Mouse (Mus musculus) C2C12 (cell line): ENCODE data around the gene Leng9. TPM values are rescaled to one million over a fixed set of nuclear protein-coding genes. Genes with fewer than 3 reads are reported as not detected.
A peak's percentile ranks its signal among the peaks of the same experiment; 100 is the strongest.

Experiments
- H3K27me3 ChIP-seq: one replicate; pipeline ENCODE4 v1.6.1; 2011; ENCODE audit not compliant: control insufficient read depth, insufficient read depth, insufficient read length
- H3K36me3 ChIP-seq: one replicate; pipeline ENCODE4 v1.6.1; 2011; ENCODE audit not compliant: control insufficient read depth, insufficient read depth
- H3K4me3 ChIP-seq: one replicate; pipeline ENCODE4 v1.5.1; 2011; ENCODE audit warnings: mild to moderate bottlenecking, control low read depth; ENCODE audit not compliant: poor library complexity, insufficient read depth, severe bottlenecking
- H3K79me2 ChIP-seq: one replicate; pipeline ENCODE4 v1.6.1; 2011; ENCODE audit not compliant: control insufficient read depth, insufficient read depth
- H3K79me3 ChIP-seq: one replicate; pipeline ENCODE4 v1.6.1; 2011; ENCODE audit warnings: low read depth, control low read depth
- H3ac ChIP-seq: one replicate; pipeline ENCODE3; 2011; ENCODE audit warnings: low read depth; ENCODE audit not compliant: control insufficient read depth, insufficient read length
- CEBPB ChIP-seq: IDR thresholded peaks from one replicate; pipeline ENCODE4 v1.6.1; 2011; ENCODE audit warnings: low read depth, mild to moderate bottlenecking, control low read depth, moderate library complexity
- CTCF ChIP-seq: IDR thresholded peaks from one replicate; pipeline ENCODE4 v1.5.1; 2011; ENCODE audit not compliant: control insufficient read depth, insufficient read depth, insufficient read length
- FOSL1 ChIP-seq: IDR thresholded peaks from one replicate; pipeline ENCODE4 v1.8.0; 2011; ENCODE audit warnings: mild to moderate bottlenecking, low read length; ENCODE audit not compliant: poor library complexity, insufficient read depth, severe bottlenecking
- MAX ChIP-seq: IDR thresholded peaks from one replicate; pipeline ENCODE4 v1.6.1; 2011; ENCODE audit warnings: mild to moderate bottlenecking, control low read depth
- MYOD1 ChIP-seq: IDR thresholded peaks from one replicate; pipeline ENCODE4 v1.6.1; 2011; ENCODE audit warnings: low read depth; ENCODE audit not compliant: control insufficient read depth, insufficient read length
- MYOG ChIP-seq: IDR thresholded peaks from one replicate; pipeline ENCODE4 v1.6.1; 2011; ENCODE audit not compliant: control insufficient read depth, insufficient read length; ENCODE audit errors: extremely low read depth
- USF1 ChIP-seq: IDR thresholded peaks from one replicate; pipeline ENCODE4 v1.6.1; 2011; ENCODE audit warnings: low read depth, mild to moderate bottlenecking, control low read depth, moderate library complexity
- long read RNA-seq, 2 experiments: library from polyadenylated mRNA; unstranded; transcript quantifications; one replicate each; pipeline ENCODE4 v2.0.0; 2019 to 2020
- polyA plus RNA-seq: library from polyadenylated mRNA; unstranded; fragments of >200 nt; fragmentation: generic; extraction: Trizol; gene quantifications from one replicate; pipeline ENCODE4 v1.2.1, GENCODE M21; 2012; ENCODE audit warnings: missing spikeins

Gene Leng9
- polyA plus RNA-seq: 2.4 TPM
- long read RNA-seq, experiment 1, partial matches to known transcripts: 0 of 4 reads
- long read RNA-seq, experiment 1, other reads (novel, unspliced or antisense): 0 of 4 reads
- long read RNA-seq, experiment 2, partial matches to known transcripts: 0 of 3 reads
- long read RNA-seq, experiment 2, other reads (novel, unspliced or antisense): 0 of 3 reads

- H3K79me2 ChIP-seq: no peaks in the 10 kb centered on the region
Observed at GRCm38 (mm10) chr7:4150059-4150541, at the start of gene Leng9. Gene Leng9 (minus strand): TSS chr7:4150374.

DNA sequence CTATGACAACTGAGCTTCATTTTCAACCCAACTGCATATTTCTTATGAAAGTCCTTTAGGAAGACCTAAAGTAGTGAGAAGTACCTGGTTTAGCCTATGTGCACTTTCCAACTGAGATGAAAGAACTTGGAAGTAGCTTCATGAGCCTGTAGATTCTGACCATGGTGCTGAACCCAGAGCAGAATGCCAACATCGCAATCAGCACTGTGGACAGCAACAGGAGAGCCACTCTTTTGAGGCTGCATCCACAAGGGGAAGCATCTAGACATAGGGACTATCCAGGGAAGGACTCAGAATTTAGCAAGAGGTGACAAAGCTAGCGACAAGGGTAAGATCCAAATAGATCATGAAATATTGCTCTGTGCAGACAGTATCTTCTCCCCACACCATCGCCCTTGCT lies 28.3 kb upstream of the Leng9 start:
- no peaks in the 10 kb centered on the region for H3K79me2 ChIP-seq
- H3K27me3 ChIP-seq: no peaks in the 10 kb centered on the region
- TF ChIP-seq CTCF (no peak), MYOG (no peak), USF1 (no peak), MYOD1 (no peak), CEBPB (no peak), MAX (peak; percentile 59), FOSL1 (no peak)
- no peak overlapping the region for H3ac ChIP-seq
- H3K36me3 ChIP-seq: no peaks in the 10 kb centered on the region
- no peak overlapping the region for H3K4me3 ChIP-seq
- no peaks in the 10 kb centered on the region for H3K79me3 ChIP-seq

More at GRCm38 (mm10) chr7:4150059-4150541, at the start of gene Leng9:
- no peaks in the 10 kb centered on the region for H3K79me3 ChIP-seq
- H3K27me3 ChIP-seq: no peaks in the 10 kb centered on the region
- TF ChIP-seq USF1 (no peak), MYOG (no peak), MAX (no peak), CTCF (no peak), CEBPB (no peak), FOSL1 (no peak), MYOD1 (no peak)
- H3K4me3 ChIP-seq: peak within 1 kb of the TSS; percentile 40
- H3ac ChIP-seq: peak within 1 kb of the TSS; percentile 70
- H3K36me3 ChIP-seq: peaks cover 24% of the 10 kb centered on the region

- H3K79me2 ChIP-seq: no peaks in the 10 kb centered on the region
- no peaks in the 10 kb centered on the region for H3K27me3 ChIP-seq
- TF ChIP-seq CTCF (no peak), FOSL1 (no peak), MYOG (no peak), MAX (no peak), CEBPB (no peak), MYOD1 (no peak), USF1 (no peak)
- no peak overlapping the region for H3ac ChIP-seq
- H3K36me3 ChIP-seq: no peaks in the 10 kb centered on the region
- H3K4me3 ChIP-seq: no peak overlapping the region
- H3K79me3 ChIP-seq: no peaks in the 10 kb centered on the region
Observed at GRCm38 (mm10) chr7:4170193-4170938, 20.2 kb upstream of the Leng9 start.

DNA sequence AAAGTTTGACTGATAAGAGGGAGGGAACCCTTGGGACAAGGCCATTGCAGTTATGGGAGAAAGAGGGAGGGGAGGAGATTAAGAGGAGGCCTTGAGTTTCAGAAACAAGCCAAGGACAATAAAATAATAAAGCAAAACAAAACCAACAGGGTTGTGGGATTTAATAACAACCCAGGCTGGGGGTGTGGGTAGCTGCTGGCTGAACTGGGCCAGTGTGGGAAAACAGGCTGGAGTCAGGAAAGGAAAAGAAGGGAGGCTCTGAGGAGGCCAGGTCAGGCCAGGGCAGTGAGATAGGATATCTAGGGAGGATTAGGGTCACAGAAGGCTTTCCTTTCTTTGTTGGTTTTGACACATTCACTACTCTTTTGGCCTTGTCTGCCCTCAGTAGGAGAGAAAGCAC lies 16.9 kb upstream of the Leng9 start:
- Histone ChIP-seq H3K27me3 (no peaks in the 10 kb centered on the region), H3K79me3 (no peaks in the 10 kb centered on the region), H3K36me3 (no peaks in the 10 kb centered on the region), H3K79me2 (no peaks in the 10 kb centered on the region), H3ac (no peak overlapping the region), H3K4me3 (no peak overlapping the region)
- TF ChIP-seq CEBPB (no peak), CTCF (no peak), MYOG (no peak), USF1 (no peak), MYOD1 (no peak), FOSL1 (no peak), MAX (no peak)

DNA sequence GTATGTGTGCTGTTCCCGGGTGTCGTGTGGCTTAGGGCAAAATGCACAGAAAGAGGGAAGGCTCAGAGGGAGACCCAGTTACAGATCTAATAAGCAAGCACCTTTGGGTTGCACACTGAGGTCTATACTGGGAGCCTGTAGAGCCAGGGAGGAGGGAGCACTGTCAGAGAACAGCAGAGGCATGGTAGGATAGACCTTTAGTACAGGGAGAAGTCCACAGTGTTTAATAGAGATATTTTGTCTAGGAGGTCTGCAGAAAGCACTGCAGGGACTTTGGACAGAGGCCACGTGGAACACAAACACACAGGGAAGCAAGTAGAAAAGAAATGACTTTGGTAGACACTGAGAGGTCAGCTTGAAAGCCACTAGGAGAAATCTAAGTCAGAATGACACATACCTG lies 15.1 kb upstream of the Leng9 start:
- Histone ChIP-seq H3K4me3 (no peak overlapping the region), H3K36me3 (no peaks in the 10 kb centered on the region), H3K27me3 (no peaks in the 10 kb centered on the region), H3ac (no peak overlapping the region), H3K79me3 (no peaks in the 10 kb centered on the region), H3K79me2 (no peaks in the 10 kb centered on the region)
- TF ChIP-seq FOSL1 (no peak), CTCF (no peak), MYOG (no peak), MYOD1 (no peak), MAX (no peak), USF1 (no peak), CEBPB (no peak)
